Mouse (Mus musculus) CH12.LX (cell line): Measurements from ENCODE around the gene Nlgn1. TPM values are rescaled to one million over a fixed set of nuclear protein-coding genes. Genes with fewer than 3 reads are reported as not detected.

Experiments
- DNase-seq: peaks from one replicate; pipeline ENCODE4 v3.0.0-alpha.2; 2013; ENCODE audit errors: extremely low read depth
- H3K27ac ChIP-seq: 2 replicates; pipeline ENCODE4 v1.5.1; 2012; ENCODE audit warnings: low read depth, mild to moderate bottlenecking, control low read depth, moderate library complexity; ENCODE audit not compliant: insufficient read depth
- H3K27me3 ChIP-seq: replicated peaks from 2 replicates; pipeline ENCODE3; 2012; ENCODE audit warnings: inconsistent platforms
- H3K36me3 ChIP-seq, 2 experiments: replicated peaks in 1 of 2; 2 replicates each; pipeline versions ENCODE3 to v1.6.1; 2012; ENCODE audit warnings: inconsistent platforms in 1 of 2, low read length in 1 of 2, mild to moderate bottlenecking in 1 of 2, mixed read lengths in 1 of 2, moderate library complexity in 1 of 2; ENCODE audit not compliant: control insufficient read depth in 1 of 2, insufficient read depth in 1 of 2
- H3K4me1 ChIP-seq, 2 experiments: 2 replicates each; pipeline ENCODE4 v1.6.1; 2012; ENCODE audit warnings: inconsistent platforms in 1 of 2, moderate library complexity in 1 of 2; ENCODE audit not compliant: insufficient read depth in 2 of 2, control insufficient read depth in 1 of 2
- H3K4me2 ChIP-seq: 2 replicates; pipeline ENCODE4 v1.6.1; 2012; ENCODE audit warnings: low read depth, mild to moderate bottlenecking, control low read depth; ENCODE audit not compliant: poor library complexity, insufficient read depth, severe bottlenecking
- H3K4me3 ChIP-seq, 3 experiments: fragments of 150-350 bp in 1 of 3; sonication (generic) in 1 of 3; replicated peaks in 1 of 3; 2 replicates each; pipeline versions ENCODE3 to v1.5.1; 2011 to 2012; ENCODE audit warnings: low read depth in 2 of 3, low read length in 2 of 3, mild to moderate bottlenecking in 2 of 3, moderate library complexity in 2 of 3, control low read depth in 1 of 3, improper control_type of control experiment in 1 of 3, inconsistent platforms in 1 of 3, mixed read lengths in 1 of 3; ENCODE audit not compliant: poor library complexity in 1 of 3
- H3K79me2 ChIP-seq: replicated peaks from 2 replicates; pipeline ENCODE4 v1.6.1; 2012; ENCODE audit warnings: mild to moderate bottlenecking, moderate library complexity; ENCODE audit not compliant: control insufficient read depth, poor library complexity, insufficient read depth, severe bottlenecking; ENCODE audit errors: extremely low read depth
- H3K9ac ChIP-seq: 2 replicates; pipeline ENCODE4 v1.6.1; 2012; ENCODE audit warnings: low read depth, mild to moderate bottlenecking, control low read depth, moderate library complexity; ENCODE audit not compliant: insufficient read depth
- H3K9me3 ChIP-seq: replicated peaks from 2 replicates; pipeline ENCODE3; 2012; ENCODE audit warnings: low read length, inconsistent platforms, mixed read lengths
- BHLHE40 ChIP-seq: IDR thresholded peaks from 2 replicates; pipeline ENCODE4 v1.6.1; 2011; ENCODE audit warnings: mild to moderate bottlenecking, low read depth, low read length, improper control_type of control experiment
- CTCF ChIP-seq, 2 experiments: IDR thresholded peaks in 1 of 2; conservative IDR thresholded peaks in 1 of 2; 2 replicates each; pipeline ENCODE4 v1.5.1; 2011 to 2012; ENCODE audit warnings: low read depth in 2 of 2, low read length in 2 of 2, improper control_type of control experiment in 1 of 2, inconsistent platforms in 1 of 2, mild to moderate bottlenecking in 1 of 2, moderate library complexity in 1 of 2
- E2F4 ChIP-seq: IDR thresholded peaks from 2 replicates; pipeline ENCODE4 v1.6.1; 2011; ENCODE audit warnings: low read depth, low read length, improper control_type of control experiment; ENCODE audit not compliant: insufficient replicate concordance
- ELF1 ChIP-seq: IDR thresholded peaks from 2 replicates; pipeline ENCODE4 v1.6.1; 2014; ENCODE audit warnings: low read depth, mild to moderate bottlenecking, inconsistent platforms, low read length, improper control_type of control experiment
- MAFK ChIP-seq: IDR thresholded peaks from 2 replicates; pipeline ENCODE4 v1.6.1; 2011; ENCODE audit warnings: low read length, improper control_type of control experiment; ENCODE audit not compliant: insufficient replicate concordance
- MAX ChIP-seq: IDR thresholded peaks from 2 replicates; pipeline ENCODE4 v1.6.1; 2011; ENCODE audit warnings: low read length, improper control_type of control experiment
- MXI1 ChIP-seq: IDR thresholded peaks from 2 replicates; pipeline ENCODE4 v1.6.1; 2011; ENCODE audit warnings: mild to moderate bottlenecking, low read depth, low read length, improper control_type of control experiment
- NELFE ChIP-seq: IDR thresholded peaks from 2 replicates; pipeline ENCODE4 v1.6.1; 2011; ENCODE audit warnings: low read depth, low read length, improper control_type of control experiment
- NRF1 ChIP-seq: IDR thresholded peaks from 2 replicates; pipeline ENCODE4 v1.6.1; 2014; ENCODE audit warnings: low read depth, mild to moderate bottlenecking, inconsistent platforms, low read length, improper control_type of control experiment, moderate library complexity
- PAX5 ChIP-seq: IDR thresholded peaks from 2 replicates; pipeline ENCODE4 v1.6.1; 2012; ENCODE audit warnings: low read length, inconsistent platforms, mixed read lengths
- POLR2AphosphoS2 ChIP-seq: IDR thresholded peaks from 2 replicates; pipeline ENCODE4 v1.6.1; 2011; ENCODE audit warnings: low read depth, low read length, improper control_type of control experiment
- RAD21 ChIP-seq: IDR thresholded peaks from 2 replicates; pipeline ENCODE4 v1.6.1; 2011; ENCODE audit warnings: low read depth, mild to moderate bottlenecking, low read length, improper control_type of control experiment, moderate library complexity
- SMC3 ChIP-seq: IDR thresholded peaks from 2 replicates; pipeline ENCODE4 v1.6.1; 2011; ENCODE audit warnings: low read depth, low read length, improper control_type of control experiment
- TBP ChIP-seq: conservative IDR thresholded peaks from 2 replicates; pipeline ENCODE4 v1.6.1; 2011; ENCODE audit warnings: low read depth, low read length, improper control_type of control experiment
- TCF12 ChIP-seq: IDR thresholded peaks from 2 replicates; pipeline ENCODE4 v1.6.1; 2014; ENCODE audit warnings: low read depth, mild to moderate bottlenecking, inconsistent platforms, low read length, improper control_type of control experiment
- UBTF ChIP-seq: IDR thresholded peaks from 2 replicates; pipeline ENCODE4 v1.6.1; 2012; ENCODE audit warnings: low read depth, mild to moderate bottlenecking, inconsistent platforms, low read length, improper control_type of control experiment, moderate library complexity
- USF1 ChIP-seq: IDR thresholded peaks from 2 replicates; pipeline ENCODE4 v1.6.1; 2014; ENCODE audit warnings: low read depth, mild to moderate bottlenecking, inconsistent platforms, low read length, improper control_type of control experiment
- ZC3H11A ChIP-seq: IDR thresholded peaks from 2 replicates; pipeline ENCODE4 v1.6.1; 2012; ENCODE audit warnings: low read depth, mild to moderate bottlenecking, inconsistent platforms, low read length, improper control_type of control experiment
- dilution Hi-C: fragments of 300-500 bp; cut with MboI; formaldehyde crosslinking; loops from 2 replicates; pipeline ENCODE4 v1.14.3; 2020; ENCODE audit warnings: low sequenced_read_pairs; ENCODE audit not compliant: extremely low pct_unique_long_range_greater_than_20kb, extremely low pct_ligation_motif_present
- in situ Hi-C: fragments of 300-500 bp; cut with MboI; formaldehyde crosslinking; loops from 3 replicates; pipeline ENCODE4 v1.14.3; 2019; ENCODE audit warnings: low sequenced_read_pairs, low pct_ligation_motif_present, low pct_unique_long_range_greater_than_20kb, mixed read lengths
- polyA plus RNA-seq: library from polyadenylated mRNA; unstranded; fragments of >175 nt; gene quantifications from 2 replicates; pipeline ENCODE4 v1.2.1, GENCODE M21; 2012; ENCODE audit warnings: low read depth; ENCODE audit not compliant: insufficient read length
- total RNA-seq, 2 experiments: library from RNA; depleted of rRNA; stranded (reverse); fragments of 300-350 nt in 1 of 2; fragments of >200 nt in 1 of 2; gene quantifications; 2 replicates each; pipeline ENCODE4 v1.2.3; 2012 to 2014

The Nlgn1 gene
- total and polyA plus RNA-seq, 3 experiments, result not detected

DNA sequence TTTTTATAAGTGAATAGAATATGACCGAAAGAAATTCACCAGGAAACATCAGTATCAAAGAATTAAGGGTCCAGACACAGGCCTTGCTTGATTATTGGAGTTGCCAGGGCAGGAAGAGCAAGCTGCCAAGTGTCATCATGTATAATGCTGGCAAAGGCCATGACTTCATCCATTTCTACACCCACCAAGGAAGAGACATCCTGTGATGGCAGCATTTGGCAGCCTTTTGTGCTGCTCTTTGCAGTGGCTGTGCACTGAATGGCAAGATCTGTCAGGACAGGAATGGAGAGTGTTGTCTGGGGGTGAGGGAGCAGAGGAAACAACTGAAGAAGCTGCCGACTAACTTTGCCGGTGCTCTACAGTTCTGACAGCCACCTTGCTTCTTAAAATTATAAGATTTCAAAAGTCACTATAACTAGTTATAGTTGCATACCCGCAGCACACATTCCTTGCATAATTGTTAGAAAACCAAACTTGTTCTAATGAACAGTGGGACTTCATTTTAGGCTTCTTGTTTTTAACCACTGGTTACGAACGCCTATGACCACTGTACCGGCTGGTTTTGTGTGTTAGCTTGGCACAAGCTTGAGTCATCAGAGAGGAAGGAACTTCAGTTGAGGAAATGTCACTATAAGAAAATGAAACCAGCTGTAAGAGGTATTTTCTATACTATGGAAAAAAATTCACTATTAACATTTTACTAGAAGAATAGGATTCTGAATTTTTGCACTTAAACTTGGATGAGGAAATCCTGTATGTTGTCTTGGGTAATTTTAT is 487.4 kb downstream of the Nlgn1 start:
- no peak for TF ChIP-seq CTCF (conservative IDR thresholded peaks at IDR 0.05 in 1 of 2, IDR thresholded peaks at IDR 0.05 in 1 of 2; ENCODE audit: low read depth in 2 of 2, low read length in 2 of 2)
- TF ChIP-seq RAD21, result no peak
- TF ChIP-seq PAX5, result no peak
- no peak for TF ChIP-seq USF1
- no peak for TF ChIP-seq SMC3
- TF ChIP-seq ZC3H11A, result no peak
- no peak for TF ChIP-seq NRF1
- TF ChIP-seq NELFE, result no peak
- TF ChIP-seq POLR2AphosphoS2, result no peak
- TF ChIP-seq UBTF, result no peak
- no peak for TF ChIP-seq ELF1
- no peak for TF ChIP-seq TCF12
- TF ChIP-seq MXI1, result no peak
- H3K9ac ChIP-seq, result no peak overlapping the region
- no peak overlapping the region for H3K4me2 ChIP-seq
- in situ Hi-C loops (no loop called here), dilution Hi-C loops (no loop called here)
- H3K36me3 ChIP-seq, result no peaks in the 10 kb centered on the region
- no peak for DNase-seq
- H3K27me3 ChIP-seq, result no peaks in the 10 kb centered on the region
- no peak overlapping the region for H3K27ac ChIP-seq
- H3K79me2 ChIP-seq, result no peaks in the 10 kb centered on the region
- H3K4me3 ChIP-seq, result no peak overlapping the region
- peaks cover 40% of the 10 kb centered on the region for H3K9me3 ChIP-seq
- H3K4me1 ChIP-seq, result no peaks in the 10 kb centered on the region

GRCm38 (mm10) chr3:25830237-25830636 is 502.0 kb downstream of the Nlgn1 start:
- Histone ChIP-seq H3K4me2 (no peak overlapping the region), H3K27me3 (no peaks in the 10 kb centered on the region), H3K79me2 (no peaks in the 10 kb centered on the region), H3K36me3 (no peaks in the 10 kb centered on the region), H3K4me3 (no peak overlapping the region), H3K9ac (no peak overlapping the region), H3K27ac (no peak overlapping the region), H3K9me3 (peaks cover 40% of the 10 kb centered on the region), H3K4me1 (no peaks in the 10 kb centered on the region)
- dilution Hi-C loops, result no loop called here
- in situ Hi-C loops, result no loop called here
- TF ChIP-seq TBP, result no peak
- no peak for TF ChIP-seq SMC3
- TF ChIP-seq MAX, result no peak
- TF ChIP-seq MAFK, result no peak
- no peak for TF ChIP-seq MXI1
- no peak for TF ChIP-seq BHLHE40
- TF ChIP-seq E2F4, result no peak
- DNase-seq, result no peak
